Mouse (Mus musculus): ENCODE measurements around the gene Ap5z1.

DNA sequence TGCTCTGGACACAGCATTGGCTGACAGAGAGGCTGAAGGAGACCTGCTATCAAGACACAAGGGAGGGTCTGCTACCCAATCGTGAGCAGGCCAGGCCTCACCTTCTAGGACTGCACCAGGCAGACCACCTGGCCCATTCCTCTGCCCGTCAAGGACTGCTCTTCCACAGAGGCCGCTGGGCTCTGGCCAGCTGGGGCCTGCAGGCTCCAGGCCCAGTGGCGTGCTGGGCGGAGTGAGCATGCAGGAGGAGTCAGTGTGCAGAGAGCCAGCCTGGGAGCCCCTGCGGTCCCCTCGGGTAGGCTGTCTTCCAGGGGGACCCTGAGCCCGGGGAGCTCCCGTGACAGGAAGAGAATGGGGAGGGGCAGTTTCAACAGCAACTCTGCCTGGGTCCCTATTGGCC is 22.9 kb downstream of the Ap5z1 start:
- TF ChIP-seq CTCF (IDR thresholded peaks at IDR 0.05; ENCODE audit: control insufficient read depth, insufficient read depth, insufficient read length) (no peak), MAX (IDR thresholded peaks at IDR 0.05) (no peak), MYOG (IDR thresholded peaks at IDR 0.05; ENCODE audit: control insufficient read depth, extremely low read depth, insufficient read length) (no peak), FOSL1 (IDR thresholded peaks at IDR 0.05; ENCODE audit: insufficient read depth, low read length, poor library complexity, severe bottlenecking) (no peak)
